Mouse (Mus musculus) liver, embryonic 14.5 days (tissue): ENCODE results near the gene Gm37240.

Source experiments
- CTCF ChIP-seq: IDR thresholded peaks from 2 replicates; pipeline ENCODE4 v1.5.1; 2016; ENCODE audit warnings: antibody characterized with exemption, low read depth, control low read depth
- EP300 ChIP-seq: IDR thresholded peaks from 2 replicates; pipeline ENCODE4 v1.6.1; 2016; ENCODE audit warnings: antibody characterized with exemption, low read depth

DNA sequence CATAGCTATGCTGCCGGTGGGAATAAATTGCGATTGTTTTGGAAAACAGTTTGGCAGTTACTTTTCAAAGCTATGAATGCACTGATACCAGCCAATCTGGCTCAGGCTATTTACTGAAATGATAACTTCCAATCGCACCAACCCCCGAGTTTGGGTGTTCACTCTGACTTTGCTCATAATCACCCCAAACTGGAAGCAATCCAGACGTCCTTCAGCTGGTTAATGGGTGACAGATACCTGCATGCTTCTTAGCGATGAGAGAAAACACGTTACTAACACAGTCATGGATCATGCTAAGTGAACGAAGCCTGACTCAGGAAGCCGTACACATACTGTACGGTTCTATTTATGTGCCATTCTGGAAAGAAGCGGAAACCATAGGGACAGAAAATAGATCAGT, 702.4 kb downstream of the Gm37240 start:
- TF ChIP-seq CTCF (no peak), EP300 (no peak)
